Mouse (Mus musculus) hindbrain, embryonic 11.5 days (tissue): ENCODE measurements around the gene Mettl1. TPM values are rescaled to one million over a fixed set of nuclear protein-coding genes. Genes with fewer than 3 reads are reported as not detected.
A peak's percentile ranks its signal among the peaks of the same experiment; 100 is the strongest.

Source experiments
- ATAC-seq: fragments of 200-750 bp; cut with Nextera tagmentation; 2 replicates; pipeline ENCODE4 v1.8.0; 2017; ENCODE audit warnings: mild to moderate bottlenecking, moderate TSS enrichment, moderate library complexity; ENCODE audit not compliant: low FRiP score
- DNase-seq: peaks from one replicate; pipeline ENCODE4 v3.0.0-alpha.2; 2015; ENCODE audit warnings: low spot score
- H3K27ac ChIP-seq: fragments of 300-500 bp; sonication (generic); 2 replicates; pipeline ENCODE4 v1.5.1; 2014; ENCODE audit warnings: mild to moderate bottlenecking, low read depth, low read length
- H3K27me3 ChIP-seq: fragments of 300-500 bp; sonication (generic); 2 replicates; pipeline ENCODE4 v1.6.1; 2014; ENCODE audit warnings: mild to moderate bottlenecking, low read length, moderate library complexity, mixed read lengths; ENCODE audit not compliant: control insufficient read depth, insufficient read depth
- H3K36me3 ChIP-seq: fragments of 300-500 bp; sonication (generic); 2 replicates; pipeline ENCODE4 v1.6.1; 2014; ENCODE audit warnings: mild to moderate bottlenecking, low read length, moderate library complexity, mixed read lengths; ENCODE audit not compliant: control insufficient read depth, insufficient read depth
- H3K4me1 ChIP-seq: fragments of 300-500 bp; sonication (generic); replicated peaks from 2 replicates; pipeline ENCODE4 v1.6.1; 2014; ENCODE audit warnings: low read length, mixed read lengths; ENCODE audit not compliant: control insufficient read depth, insufficient read depth
- H3K4me2 ChIP-seq: fragments of 300-500 bp; sonication (generic); replicated peaks from 2 replicates; pipeline ENCODE4 v1.6.1; 2014; ENCODE audit warnings: mild to moderate bottlenecking, low read depth, low read length
- H3K4me3 ChIP-seq: fragments of 300-500 bp; sonication (generic); 2 replicates; pipeline ENCODE4 v1.5.1; 2014; ENCODE audit warnings: low read depth, low read length
- H3K9ac ChIP-seq: fragments of 300-500 bp; sonication (generic); 2 replicates; pipeline ENCODE4 v1.6.1; 2014; ENCODE audit warnings: low read depth, low read length
- H3K9me3 ChIP-seq: fragments of 300-500 bp; sonication (generic); 2 replicates; pipeline ENCODE4 v1.6.1; 2016; ENCODE audit warnings: low read length; ENCODE audit not compliant: control insufficient read depth
- WGBS: fragments of 180-500 bp; shearing (Covaris S2); extraction: QIAGEN DNeasy Blood & Tissue Kit; methylation state at CpG from one replicate; pipeline ENCODE4 v1.1.7; 2014; 5-methylcytosine and 5-hydroxymethylcytosine counted together
- polyA plus RNA-seq: library from polyadenylated mRNA; unstranded; fragments of >200 nt; fragmentation: Nextera tagmentation; extraction: Ambion mirVana; gene quantifications from 2 replicates; pipeline ENCODE4 v1.2.1, GENCODE M21; 2014

Gene Mettl1
- polyA plus RNA-seq, 1 experiment from 2014 or later: 36.7 TPM

GRCm38 (mm10) chr10:127003334-127003733 lies 37.9 kb upstream of the Mettl1 start:
- Histone ChIP-seq H3K27me3 (no peaks in the 10 kb centered on the region), H3K4me2 (no peak overlapping the region), H3K36me3 (no peaks in the 10 kb centered on the region), H3K4me3 (no peak overlapping the region), H3K4me1 (no peaks in the 10 kb centered on the region), H3K9me3 (no peaks in the 10 kb centered on the region), H3K9ac (no peak overlapping the region), H3K27ac (no peak overlapping the region)
- DNase-seq (no peak), ATAC-seq (no peak)
- WGBS: 86% methylated on average over 8 of the region's 8 CpGs

GRCm38 (mm10) chr10:127003806-127004205 lies 37.4 kb upstream of the Mettl1 start:
- no peak overlapping the region for H3K4me2 ChIP-seq
- H3K27ac ChIP-seq: no peak overlapping the region
- no peak overlapping the region for H3K9ac ChIP-seq
- ATAC-seq (no peak), DNase-seq (no peak)
- no peaks in the 10 kb centered on the region for H3K27me3 ChIP-seq
- H3K4me3 ChIP-seq: no peak overlapping the region
- 74% methylated on average over 7 of the region's 7 CpGs for WGBS
- no peaks in the 10 kb centered on the region for H3K36me3 ChIP-seq
- H3K9me3 ChIP-seq: no peaks in the 10 kb centered on the region
- no peaks in the 10 kb centered on the region for H3K4me1 ChIP-seq

- DNase-seq: no peak
- Histone ChIP-seq H3K27me3 (no peaks in the 10 kb centered on the region), H3K4me2 (no peak overlapping the region), H3K4me3 (no peak overlapping the region), H3K9me3 (no peaks in the 10 kb centered on the region), H3K36me3 (no peaks in the 10 kb centered on the region), H3K27ac (no peak overlapping the region), H3K9ac (no peak overlapping the region), H3K4me1 (no peaks in the 10 kb centered on the region)
- ATAC-seq: no peak
- WGBS: 64% methylated on average over 5 of the region's 5 CpGs
Measured at GRCm38 (mm10) chr10:127016488-127016887, 24.7 kb upstream of the Mettl1 start.

GRCm38 (mm10) chr10:127017071-127017470 lies 24.1 kb upstream of the Mettl1 start:
- Histone ChIP-seq H3K4me1 (no peaks in the 10 kb centered on the region), H3K9me3 (no peaks in the 10 kb centered on the region), H3K4me2 (no peak overlapping the region), H3K36me3 (no peaks in the 10 kb centered on the region), H3K9ac (no peak overlapping the region), H3K27ac (no peak overlapping the region), H3K27me3 (no peaks in the 10 kb centered on the region), H3K4me3 (no peak overlapping the region)
- WGBS: 19% methylated on average over 2 of the region's 2 CpGs
- no peak for ATAC-seq
- no peak for DNase-seq

GRCm38 (mm10) chr10:127018422-127018821 lies 22.8 kb upstream of the Mettl1 start:
- no peaks in the 10 kb centered on the region for H3K4me1 ChIP-seq
- no peaks in the 10 kb centered on the region for H3K27me3 ChIP-seq
- H3K4me2 ChIP-seq: no peak overlapping the region
- no peaks in the 10 kb centered on the region for H3K36me3 ChIP-seq
- WGBS: 83% methylated on average over 16 of the region's 16 CpGs
- H3K4me3 ChIP-seq: no peak overlapping the region
- DNase-seq (no peak), ATAC-seq (no peak)
- H3K9ac ChIP-seq: no peak overlapping the region
- no peak overlapping the region for H3K27ac ChIP-seq
- H3K9me3 ChIP-seq: no peaks in the 10 kb centered on the region

- no peaks in the 10 kb centered on the region for H3K9me3 ChIP-seq
- 6% methylated on average over 56 of the region's 56 CpGs for WGBS
- peak within 1 kb of the TSS; percentile 72 for H3K27ac ChIP-seq
- H3K36me3 ChIP-seq: no peaks in the 10 kb centered on the region
- peak within 1 kb of the TSS; percentile 93 for H3K9ac ChIP-seq
- peak within 1 kb of the TSS; percentile 87 for H3K4me3 ChIP-seq
- DNase-seq (peak; percentile 95), ATAC-seq (peak; percentile 90)
- H3K4me2 ChIP-seq: peak within 1 kb of the TSS; percentile 89
- H3K4me1 ChIP-seq: no peaks in the 10 kb centered on the region; the same call in 1 of the 2 replicates
- no peaks in the 10 kb centered on the region for H3K27me3 ChIP-seq
Measured at GRCm38 (mm10) chr10:127030336-127031296, 10.6 kb upstream of the Mettl1 start, which contains the start of gene Tsfm. TSS of gene Tsfm (minus strand) at chr10:127030840.

- H3K9me3 ChIP-seq: no peaks in the 10 kb centered on the region
- ATAC-seq (no peak), DNase-seq (no peak)
- no peaks in the 10 kb centered on the region for H3K36me3 ChIP-seq
- no peak overlapping the region for H3K4me3 ChIP-seq
- H3K4me1 ChIP-seq: no peaks in the 10 kb centered on the region; the same call in 1 of the 2 replicates
- H3K27ac ChIP-seq: no peak overlapping the region
- no peak overlapping the region for H3K9ac ChIP-seq
- no peak overlapping the region for H3K4me2 ChIP-seq
- 79% methylated on average over 7 of the region's 8 CpGs for WGBS
- H3K27me3 ChIP-seq: no peaks in the 10 kb centered on the region
Measured at GRCm38 (mm10) chr10:127033301-127033741, 7.9 kb upstream of the Mettl1 start.

- DNase-seq (no peak), ATAC-seq (no peak)
- Histone ChIP-seq H3K4me3 (no peak overlapping the region), H3K4me1 (0 out of 2 replicates have a peak, but pooled peaks cover 3% of the 10 kb centered on the region), H3K36me3 (no peaks in the 10 kb centered on the region), H3K27me3 (no peaks in the 10 kb centered on the region), H3K9ac (no peak overlapping the region), H3K27ac (no peak overlapping the region), H3K9me3 (no peaks in the 10 kb centered on the region), H3K4me2 (no peak overlapping the region)
- 86% methylated on average over 12 of the region's 12 CpGs for WGBS
Measured at GRCm38 (mm10) chr10:127036273-127036672, 4.9 kb upstream of the Mettl1 start.

- no peak overlapping the region for H3K27ac ChIP-seq
- DNase-seq (no peak), ATAC-seq (no peak)
- H3K27me3 ChIP-seq: no peaks in the 10 kb centered on the region
- no peak overlapping the region for H3K9ac ChIP-seq
- H3K4me2 ChIP-seq: no peak overlapping the region
- no peak overlapping the region for H3K4me3 ChIP-seq
- H3K4me1 ChIP-seq: peaks cover 3% of the 10 kb centered on the region; the same call in 1 of the 2 replicates
- H3K9me3 ChIP-seq: no peaks in the 10 kb centered on the region
- WGBS: 72% methylated on average over 12 of the region's 12 CpGs
- no peaks in the 10 kb centered on the region for H3K36me3 ChIP-seq
Measured at GRCm38 (mm10) chr10:127037641-127038040, 3.6 kb upstream of the Mettl1 start.
